ENCODE assay signal across 18 mouse cellular contexts in the genomic region with DNA sequence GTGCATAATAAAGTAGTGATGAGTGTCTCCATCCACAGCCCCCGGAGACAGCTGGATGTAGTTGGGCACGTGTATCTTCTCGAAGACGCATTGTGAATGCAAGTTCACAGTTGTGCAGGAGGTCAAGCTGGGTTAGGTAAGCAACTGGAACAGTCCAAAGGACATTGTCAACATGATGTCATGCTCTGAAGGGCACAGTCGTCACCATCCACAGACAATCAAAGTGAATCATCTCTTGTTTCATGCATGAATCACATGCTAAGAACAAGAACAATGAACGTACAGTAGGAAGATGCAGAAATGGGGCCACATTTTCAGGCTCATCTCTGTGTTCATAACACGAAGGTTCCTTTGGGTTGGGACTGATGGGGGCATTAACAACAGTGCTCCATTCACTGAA.
DNase-seq lines count a peak whose midpoint lies in the region.
"Had no signal": no experiment of that assay in that cellular context is flagged by ENCODE, and none has a peak within 500 bp of the region (broad histone marks: within the 10 kb centered on the region; RNA-seq: fewer than 3 reads in every experiment).

No protein-coding gene starts in this region.

- peak; percentile 24 for DNase-seq in adrenal gland, adult 8-10 months
- no peak for DNase-seq in adrenal gland, adult 18-20 months (ENCODE audit: low spot score in 2 of 2)
- DNase-seq in layer of hippocampus, adult 9-11 months, result peak; percentile 18
- no peak for DNase-seq in layer of hippocampus, postnatal 14 days (ENCODE audit: low spot score in 2 of 2)
- peak; percentile 57 for DNase-seq in retina, postnatal 1 day
- DNase-seq in retina, embryonic 14.5 days (ENCODE audit: low spot score), result no peak
- peak; percentile 10 for DNase-seq in telencephalon, adult 2 months (ENCODE audit: low read depth, low spot score)
- DNase-seq in thymus, postnatal 0 days (ENCODE audit: low spot score), result no peak
- DNase-seq: cerebellum, adult 11 months; cerebellum, adult 2 months; cerebellum, adult 9-11 months; cerebellum, postnatal 25 days; forebrain, postnatal 0 days; gastrocnemius, adult 2 months; gastrocnemius, postnatal 14 days; heart, adult 18-20 months; heart, postnatal 10 days; heart, postnatal 4 days had no signal

Comparison
In these comparisons a context has a peak if more than half of its experiments do, and no peak if none do; other contexts are left out.
1. DNase-seq: peak in adrenal gland, adult 8-10 months (single experiment), layer of hippocampus, adult 9-11 months (single experiment), retina, postnatal 1 day (single experiment) and telencephalon, adult 2 months (single experiment); none in adrenal gland, adult 18-20 months (0 of 2), layer of hippocampus, postnatal 14 days (0 of 2), retina, embryonic 14.5 days (single experiment) and thymus, postnatal 0 days (single experiment).